Mouse (Mus musculus) lung, postnatal 0 days (tissue): Measurements from ENCODE around the gene Fdps.

Source experiments
- CTCF ChIP-seq: IDR thresholded peaks from 2 replicates; pipeline ENCODE4 v1.5.1; 2016; ENCODE audit warnings: antibody characterized with exemption, mild to moderate bottlenecking
- EP300 ChIP-seq: IDR thresholded peaks from 2 replicates; pipeline ENCODE4 v1.6.1; 2016; ENCODE audit warnings: antibody characterized with exemption, mild to moderate bottlenecking, control low read depth

- TF ChIP-seq CTCF: no peak
- no peak for TF ChIP-seq EP300
Measured at GRCm38 (mm10) chr3:89067265-89067664, 34.5 kb downstream of the Fdps start.
